Mouse (Mus musculus): ENCODE measurements around the gene Cask.

The Cask gene

GRCm38 (mm10) chrX:13631599-13632283, 219.4 kb downstream of the Cask start, which contains the start of gene Gpr34:
TSS of gene Gpr34 (plus strand) at chrX:13632089.
- DNase-seq (ENCODE audit: low spot score), result no peak

- no peak for DNase-seq (ENCODE audit: low spot score)
Measured at GRCm38 (mm10) chrX:13622654-13623053, 228.5 kb downstream of the Cask start.

GRCm38 (mm10) chrX:13621473-13621872, 229.7 kb downstream of the Cask start:
- no peak for DNase-seq (ENCODE audit: low spot score)

GRCm38 (mm10) chrX:13618476-13618875, 232.7 kb downstream of the Cask start:
- DNase-seq (ENCODE audit: low spot score), result no peak

DNA sequence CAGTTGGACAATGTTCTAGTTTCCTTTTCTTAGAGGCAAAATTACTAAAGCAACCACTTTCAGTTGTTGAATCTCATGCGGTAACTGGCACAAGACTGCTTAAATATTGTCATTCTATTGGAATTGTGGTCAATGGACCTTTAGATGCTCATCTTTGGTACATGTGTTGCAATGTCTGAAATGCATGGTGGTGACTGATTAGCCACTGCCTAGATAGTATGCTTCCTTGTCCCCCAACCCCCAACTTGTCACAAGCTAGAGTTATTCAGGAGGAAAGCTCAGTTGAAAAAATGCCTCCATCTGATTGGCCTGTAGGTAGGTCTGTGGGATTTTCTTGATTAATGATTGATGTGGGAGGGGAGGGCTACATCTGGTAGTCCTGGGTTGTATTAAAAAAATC, 233.9 kb downstream of the Cask start:
- no peak for DNase-seq (ENCODE audit: low spot score)

GRCm38 (mm10) chrX:13616726-13617125, 234.4 kb downstream of the Cask start:
- no peak for DNase-seq (ENCODE audit: low spot score)

DNA sequence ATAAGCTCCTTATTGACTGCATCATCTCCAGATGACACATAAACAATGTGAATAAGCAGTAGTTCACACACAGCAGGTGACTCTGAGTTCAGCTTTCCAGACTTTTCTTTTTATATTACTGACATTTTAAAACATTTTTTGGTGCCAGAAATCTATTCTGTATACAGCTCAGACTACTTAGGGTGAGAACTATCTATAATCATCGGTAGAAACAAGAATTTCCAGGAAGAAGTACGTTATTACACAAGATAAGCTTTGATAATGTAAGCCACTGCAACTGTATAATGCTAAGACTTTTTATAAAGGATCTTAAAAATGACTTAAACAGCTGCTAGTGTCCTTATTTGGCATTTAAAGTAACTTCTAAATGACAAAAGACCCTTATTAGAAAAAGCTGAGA, 239.1 kb downstream of the Cask start:
- no peak for DNase-seq (ENCODE audit: low spot score)

DNA sequence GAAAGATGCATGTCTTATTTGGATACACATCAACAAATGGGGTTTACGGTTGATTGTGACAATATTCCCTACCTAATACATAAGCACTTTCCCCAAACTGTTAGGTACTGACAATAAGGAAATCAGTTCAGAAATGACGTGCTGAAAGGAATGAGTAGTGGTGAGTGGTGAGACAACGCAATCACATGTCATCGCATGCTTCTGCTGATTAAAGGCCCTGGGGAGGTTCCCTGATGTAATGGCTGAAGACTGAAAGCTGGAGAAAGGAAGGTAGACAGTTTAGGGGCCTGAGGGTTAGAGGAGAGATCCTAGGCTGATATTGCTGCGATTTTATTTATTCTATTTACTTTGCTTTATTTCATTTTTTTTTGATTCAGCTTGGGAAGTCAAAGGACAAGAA, 240.1 kb downstream of the Cask start:
- no peak for DNase-seq (ENCODE audit: low spot score)

DNA sequence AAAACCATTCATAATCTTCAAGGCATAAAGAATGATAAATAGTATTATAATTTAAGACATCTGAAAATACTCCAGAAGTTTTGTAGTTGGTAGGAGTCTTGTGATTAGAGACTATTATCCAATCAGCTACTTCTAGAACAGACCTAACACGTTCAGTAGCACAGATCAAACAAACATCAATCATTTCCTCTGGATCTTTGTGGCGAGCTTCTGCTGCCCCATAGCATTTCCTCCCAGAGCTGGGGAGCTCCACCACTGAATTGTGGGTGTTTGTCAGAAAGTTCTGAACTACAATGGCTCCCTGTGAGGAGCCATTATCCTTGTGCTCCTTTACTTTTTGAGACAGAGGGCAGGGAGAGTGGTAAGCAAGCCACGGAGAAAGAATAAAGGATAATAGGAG, 243.4 kb downstream of the Cask start:
- no peak for DNase-seq (ENCODE audit: low spot score)

GRCm38 (mm10) chrX:13606741-13607140, 244.4 kb downstream of the Cask start:
- no peak for DNase-seq (ENCODE audit: low spot score)

DNA sequence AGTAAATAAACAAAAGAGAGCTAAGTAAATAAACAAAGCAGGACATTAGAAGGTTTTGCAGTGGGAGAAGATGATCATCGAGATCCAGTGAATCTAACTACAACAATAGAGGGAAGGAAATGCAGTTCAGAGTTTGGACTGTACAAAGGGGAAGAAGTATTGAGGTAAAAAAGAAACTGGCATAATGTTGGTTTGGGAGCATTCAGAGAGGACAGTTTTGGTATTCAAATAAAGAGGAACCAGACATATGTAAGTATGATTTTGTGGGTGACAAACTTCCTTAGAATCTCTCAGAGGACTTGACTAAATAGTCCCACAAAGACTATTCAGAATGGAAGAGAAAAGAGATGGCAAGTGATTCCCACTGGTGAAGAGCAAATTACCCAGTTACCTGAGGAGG, 251.2 kb downstream of the Cask start:
- no peak for DNase-seq (ENCODE audit: low spot score)

- DNase-seq (ENCODE audit: low spot score), result no peak
Measured at GRCm38 (mm10) chrX:13599373-13599772, 251.8 kb downstream of the Cask start.

GRCm38 (mm10) chrX:13577647-13578046, 273.5 kb downstream of the Cask start:
- no peak for DNase-seq (ENCODE audit: low spot score)

DNA sequence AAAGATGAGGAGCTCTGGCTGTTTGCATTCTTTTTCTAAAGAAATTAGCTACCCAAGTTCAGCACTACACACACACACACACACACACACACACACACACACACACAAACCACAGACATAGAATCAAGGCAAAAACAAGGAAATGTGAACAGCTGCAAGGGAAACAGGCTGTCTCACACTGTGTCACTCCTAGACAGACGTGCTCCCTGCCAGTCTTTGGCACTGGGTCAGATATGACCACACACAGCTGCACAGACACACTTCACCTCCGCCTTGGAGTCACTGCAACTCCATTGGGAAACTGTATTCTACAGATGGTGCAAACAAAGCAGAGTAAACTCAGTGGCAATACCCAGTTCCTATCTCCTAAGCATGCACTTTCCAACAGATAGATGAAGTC, 274.6 kb downstream of the Cask start:
- no peak for DNase-seq (ENCODE audit: low spot score)

- no peak for DNase-seq (ENCODE audit: low spot score)
Measured at GRCm38 (mm10) chrX:13574872-13575271, 276.3 kb downstream of the Cask start.

DNA sequence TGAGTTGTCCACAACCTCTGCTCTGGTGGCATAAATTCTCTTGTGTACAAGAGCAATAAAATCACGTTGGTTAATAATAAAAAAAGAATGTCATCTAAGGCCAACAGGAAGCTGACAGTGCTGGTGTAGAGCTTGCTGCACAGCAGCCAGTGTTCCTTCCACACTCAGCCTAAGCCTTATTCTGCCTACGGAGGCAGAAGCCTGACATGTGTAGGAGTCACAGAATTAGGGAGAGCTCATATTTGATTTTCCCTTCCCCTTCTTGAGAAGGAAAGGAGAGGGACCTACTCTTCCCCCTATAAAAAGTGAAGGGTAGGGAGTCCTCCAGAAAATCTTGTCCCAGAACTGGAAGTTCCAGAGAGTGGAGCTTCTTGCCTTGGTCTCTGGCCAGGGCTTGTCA, 276.9 kb downstream of the Cask start:
- no peak for DNase-seq (ENCODE audit: low spot score)

DNA sequence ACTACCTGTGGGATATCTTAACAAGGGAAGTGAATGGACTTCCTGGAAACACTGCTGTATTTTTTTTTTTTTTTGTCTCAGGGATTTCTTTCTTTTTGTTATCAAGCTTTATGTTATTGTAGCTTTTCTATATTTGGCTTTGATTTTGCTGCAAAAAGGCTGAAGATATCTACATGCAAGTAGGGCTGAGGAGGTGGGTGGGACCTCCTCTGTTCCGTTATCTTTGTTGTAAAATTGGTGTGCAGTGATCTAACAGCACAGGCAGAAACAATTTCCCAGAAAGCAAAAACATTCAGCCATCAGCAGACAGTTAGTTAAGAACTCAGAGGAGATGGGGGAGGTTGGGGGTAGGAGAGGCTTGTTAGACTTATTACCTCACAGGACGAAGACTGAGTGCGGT, 296.7 kb downstream of the Cask start:
- DNase-seq (ENCODE audit: low spot score), result no peak

GRCm38 (mm10) chrX:13552288-13552687, 298.9 kb downstream of the Cask start:
- DNase-seq (ENCODE audit: low spot score), result no peak

- DNase-seq (ENCODE audit: low spot score), result no peak
Measured at GRCm38 (mm10) chrX:13551566-13551965, 299.6 kb downstream of the Cask start.

DNA sequence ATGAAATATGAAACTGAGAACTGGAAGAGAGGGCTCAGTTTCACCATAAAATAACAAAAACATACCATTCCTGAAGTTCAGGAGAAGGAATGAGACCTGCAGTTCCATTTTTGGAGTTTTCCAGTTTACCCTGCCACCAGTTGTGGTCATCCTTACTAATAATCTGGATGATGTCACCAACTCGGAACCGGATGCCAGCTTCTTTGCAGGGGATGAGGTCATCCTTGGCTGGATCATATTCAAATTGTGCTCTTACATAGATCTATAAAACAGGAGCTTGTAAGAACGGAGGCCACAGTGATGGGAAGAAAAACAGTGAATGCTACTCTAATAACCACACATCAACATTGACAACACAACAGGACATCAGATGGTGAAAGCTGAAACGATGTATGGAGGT, 302.1 kb downstream of the Cask start:
- no peak for DNase-seq (ENCODE audit: low spot score)

DNA sequence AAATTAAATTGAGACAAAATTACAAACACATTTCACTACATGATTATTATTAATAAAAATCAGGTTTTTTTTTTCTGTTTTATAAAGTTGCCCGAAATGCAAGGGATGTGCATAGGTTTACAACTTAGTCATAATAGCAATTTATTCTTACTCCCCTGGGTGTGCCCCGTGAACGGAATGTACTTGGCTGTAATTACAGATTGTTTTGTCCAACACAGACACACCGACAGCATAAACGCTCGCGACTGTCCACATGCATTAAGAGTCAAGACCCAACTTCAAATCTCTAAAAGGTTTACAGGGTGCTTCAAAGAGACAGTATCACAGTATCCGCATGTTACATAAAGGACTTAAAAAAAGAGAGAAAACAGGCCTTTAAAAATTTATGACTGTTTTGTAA, 329.9 kb downstream of the Cask start:
- DNase-seq (ENCODE audit: low spot score), result no peak

- DNase-seq (ENCODE audit: low spot score), result no peak
Measured at GRCm38 (mm10) chrX:13520566-13520965, 330.6 kb downstream of the Cask start.

DNA sequence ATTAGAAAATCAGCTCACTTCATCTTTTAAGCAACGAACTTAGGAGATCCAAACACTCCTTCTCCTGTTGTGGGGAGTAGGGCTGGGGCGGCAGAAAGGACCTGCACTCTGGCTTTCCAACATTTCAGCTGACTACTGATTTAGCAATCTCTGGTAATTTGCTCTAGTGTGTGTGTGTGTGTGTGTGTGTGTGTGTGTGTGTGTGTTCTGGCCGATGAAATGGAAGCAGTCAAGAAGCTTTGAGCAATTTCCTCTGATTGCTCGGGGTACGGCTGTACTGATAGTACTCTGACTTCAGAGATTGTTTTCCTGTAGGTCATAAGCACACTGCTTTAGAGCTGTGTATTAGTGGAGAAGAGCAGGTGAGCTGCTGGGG, 331.8 kb downstream of the Cask start:
- DNase-seq (ENCODE audit: low spot score), result no peak

DNA sequence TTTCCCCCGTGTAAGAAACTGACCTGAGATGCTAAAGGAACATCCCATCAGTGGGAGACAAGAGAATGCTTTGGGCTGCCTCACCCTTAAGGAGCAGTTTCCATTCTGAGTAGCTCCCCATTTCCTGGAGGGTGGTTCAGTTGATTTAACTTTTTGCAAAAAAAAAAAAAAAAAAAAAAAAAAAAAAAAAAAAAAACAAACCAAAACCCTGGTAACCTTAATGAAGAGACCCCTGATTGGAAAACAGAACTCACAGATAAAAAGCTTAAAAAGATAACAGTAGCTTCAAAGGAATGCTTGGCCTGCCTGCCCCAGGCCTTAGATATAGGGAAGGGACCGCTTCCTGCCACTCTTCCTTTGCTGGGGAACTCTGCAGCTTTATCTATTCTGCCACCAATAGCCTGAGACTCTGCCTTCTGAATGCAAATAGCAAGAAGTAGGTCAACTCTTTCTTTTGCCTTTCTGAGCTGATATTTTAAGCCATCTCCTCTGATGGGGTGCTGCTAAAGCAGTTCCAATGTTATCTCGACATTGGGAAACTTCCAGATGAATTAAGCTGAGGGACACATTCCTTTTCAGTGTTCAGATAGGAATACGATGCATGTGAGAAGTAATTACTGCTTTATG, 332.3 kb downstream of the Cask start:
- DNase-seq (ENCODE audit: low spot score), result no peak

Measured in left cerebral cortex, adult 11 months (tissue).